Mouse (Mus musculus) brown adipose tissue, adult 24 weeks (tissue): ENCODE measurements around the gene Xpo4. TPM values are rescaled to one million over a fixed set of nuclear protein-coding genes. Genes with fewer than 3 reads are reported as not detected.
A peak's percentile ranks its signal among the peaks of the same experiment; 100 is the strongest.

Experiments
- H3K27ac ChIP-seq: fragments of 200-500 bp; replicated peaks from 2 replicates; pipeline ENCODE4 v1.5.1; 2012; ENCODE audit warnings: low read depth, mild to moderate bottlenecking, low read length
- H3K4me1 ChIP-seq: fragments of 200-500 bp; 2 replicates; pipeline ENCODE4 v1.6.1; 2012; ENCODE audit warnings: low read length, mixed read lengths; ENCODE audit not compliant: control insufficient read depth, insufficient read depth, insufficient read length
- H3K4me3 ChIP-seq: fragments of 200-500 bp; 2 replicates; pipeline ENCODE4 v1.5.1; 2012; ENCODE audit warnings: low read depth, mild to moderate bottlenecking, low read length, moderate library complexity; ENCODE audit not compliant: insufficient read depth
- polyA plus RNA-seq: library from polyadenylated mRNA; stranded (reverse); fragments of >200 nt; gene quantifications from 2 replicates; pipeline ENCODE4 v1.2.4, GENCODE M21; 2012; ENCODE audit not compliant: missing spikeins, insufficient read depth, insufficient read length

The Xpo4 gene
- polyA plus RNA-seq, 1 experiment = 5.9 TPM

DNA sequence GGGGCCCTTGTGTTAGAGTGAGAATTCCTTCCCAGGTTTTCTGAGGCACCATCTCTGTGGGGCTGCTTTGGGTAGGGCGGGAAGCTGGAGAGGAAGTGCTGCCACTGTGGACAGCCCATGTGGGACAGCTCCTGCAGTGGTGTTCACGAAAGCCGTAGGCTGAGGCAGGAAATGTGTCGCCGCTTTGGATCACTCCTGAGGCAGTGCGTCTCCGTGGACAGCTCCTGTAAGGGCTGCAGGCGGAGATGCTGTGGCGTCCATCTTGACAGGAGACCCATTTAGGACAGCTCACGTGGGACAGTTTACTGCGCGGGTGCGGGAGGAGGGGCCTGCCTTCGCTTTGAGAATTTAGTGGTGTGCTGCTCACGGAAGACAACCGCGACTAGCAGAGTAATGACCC is 119.7 kb downstream of the Xpo4 start:
- Histone ChIP-seq H3K4me3 (no peak overlapping the region), H3K27ac (no peak overlapping the region), H3K4me1 (no peaks in the 10 kb centered on the region)

- Histone ChIP-seq H3K4me1 (no peaks in the 10 kb centered on the region), H3K4me3 (no peak overlapping the region), H3K27ac (no peak overlapping the region)
Measured at GRCm38 (mm10) chr14:57543420-57544039, 121.7 kb downstream of the Xpo4 start.

- Histone ChIP-seq H3K4me1 (no peaks in the 10 kb centered on the region), H3K27ac (no peak overlapping the region), H3K4me3 (no peak overlapping the region)
Measured at GRCm38 (mm10) chr14:57542231-57542630, 123.0 kb downstream of the Xpo4 start.

DNA sequence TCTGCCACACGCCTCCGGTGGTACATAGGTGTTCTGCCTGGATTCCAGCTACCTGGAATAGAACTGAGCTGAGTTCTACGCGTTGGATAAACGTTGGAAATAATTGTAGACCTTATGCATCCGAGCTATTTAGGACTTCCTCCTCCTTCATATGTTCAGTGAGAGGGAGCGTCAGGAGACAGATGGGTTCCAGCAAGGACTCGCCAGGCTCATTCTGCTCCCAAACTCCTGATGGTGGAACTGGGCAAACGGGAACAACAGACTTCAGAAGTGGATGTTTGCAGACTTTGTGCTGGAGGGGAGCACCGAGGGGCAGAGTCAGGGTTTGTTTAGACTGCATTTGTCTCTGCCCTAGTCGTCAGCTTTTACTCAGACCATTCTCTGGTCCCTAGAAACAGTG is 124.5 kb downstream of the Xpo4 start:
- Histone ChIP-seq H3K4me3 (no peak overlapping the region), H3K4me1 (peaks cover 9% of the 10 kb centered on the region), H3K27ac (no peak overlapping the region)

- no peak overlapping the region for H3K4me3 ChIP-seq
- 0 out of 2 replicates have a peak overlapping the region, but pooled peaks have one; percentile 19 for H3K27ac ChIP-seq
Measured at GRCm38 (mm10) chr14:57537261-57538015, 127.8 kb downstream of the Xpo4 start.

DNA sequence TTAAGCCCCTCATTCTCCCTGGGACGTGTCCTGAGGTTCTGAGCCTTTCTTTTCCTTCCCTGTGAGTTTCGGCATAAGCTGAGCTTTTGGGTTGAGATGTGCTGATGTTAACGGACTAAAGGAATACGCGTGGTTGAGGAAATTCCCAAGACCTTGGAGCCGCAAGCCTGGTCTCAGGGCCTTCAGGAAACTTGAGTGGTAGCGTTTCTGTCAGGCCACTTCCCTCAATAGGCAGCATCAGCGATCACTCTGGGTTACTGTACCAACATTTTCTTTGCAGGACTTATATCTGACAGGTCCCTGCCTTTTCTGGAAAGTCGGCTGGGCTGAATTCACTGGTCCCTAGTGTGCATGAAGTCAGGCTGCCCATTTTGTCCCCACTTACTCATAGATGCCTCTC is 128.4 kb downstream of the Xpo4 start:
- Histone ChIP-seq H3K27ac (no peak overlapping the region), H3K4me3 (no peak overlapping the region), H3K4me1 (peaks cover 17% of the 10 kb centered on the region)

More at GRCm38 (mm10) chr14:57537261-57538015, 127.8 kb downstream of the Xpo4 start:
- peaks cover 17% of the 10 kb centered on the region for H3K4me1 ChIP-seq

- no peak overlapping the region for H3K4me3 ChIP-seq
- peak overlapping the region; percentile 46; the same call in 1 of the 2 replicates for H3K27ac ChIP-seq
- H3K4me1 ChIP-seq = peaks cover 17% of the 10 kb centered on the region
Measured at GRCm38 (mm10) chr14:57535646-57536045, 129.6 kb downstream of the Xpo4 start.

GRCm38 (mm10) chr14:57534961-57535360 is 130.3 kb downstream of the Xpo4 start:
- Histone ChIP-seq H3K4me3 (peak overlapping the region; percentile 4; the same call in 1 of the 2 replicates), H3K4me1 (peaks cover 17% of the 10 kb centered on the region), H3K27ac (peak overlapping the region; percentile 89)

- H3K27ac ChIP-seq = peak overlapping the region; percentile 89
- H3K4me3 ChIP-seq = no peak overlapping the region
- peaks cover 22% of the 10 kb centered on the region for H3K4me1 ChIP-seq
Measured at GRCm38 (mm10) chr14:57534346-57534745, 130.9 kb downstream of the Xpo4 start.

DNA sequence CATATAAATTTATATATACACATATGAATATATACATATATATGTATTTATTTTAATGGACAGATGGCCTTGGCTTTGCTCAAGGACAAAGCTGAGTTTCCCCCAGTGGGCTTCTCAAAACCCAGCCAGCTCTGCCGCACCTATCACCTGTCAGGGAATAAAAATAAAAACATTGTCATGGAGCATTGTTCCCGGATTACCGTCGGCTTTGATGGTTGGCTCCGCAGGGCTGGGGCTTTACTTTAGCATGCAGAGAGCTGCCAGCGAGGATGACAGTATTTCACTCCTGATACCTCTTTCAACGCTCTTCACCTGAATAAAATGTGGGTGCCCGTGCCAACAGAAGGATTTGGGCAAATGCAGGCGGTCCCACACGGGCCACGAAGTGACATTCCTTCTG is 131.4 kb downstream of the Xpo4 start:
- no peak overlapping the region for H3K27ac ChIP-seq
- H3K4me1 ChIP-seq = peaks cover 22% of the 10 kb centered on the region
- H3K4me3 ChIP-seq = no peak overlapping the region

DNA sequence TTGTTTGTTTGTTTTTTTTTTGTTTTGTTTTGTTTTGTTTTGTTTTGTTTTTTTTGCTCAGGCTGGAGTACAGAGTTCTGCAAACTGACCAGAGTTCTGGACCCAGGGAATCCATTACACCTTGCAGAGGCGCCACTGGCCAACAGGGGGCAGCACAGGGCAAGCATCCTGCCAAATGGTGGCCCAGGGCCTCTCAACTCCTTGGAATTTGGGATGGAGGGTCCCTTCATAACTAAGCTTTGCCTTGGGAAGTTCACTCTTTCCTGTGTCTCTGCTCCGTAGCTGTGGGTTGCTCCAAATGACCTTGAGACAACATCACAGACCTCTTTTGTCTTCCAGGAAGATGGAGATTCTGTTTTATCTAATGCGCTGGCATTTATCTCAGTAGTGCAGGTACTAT is 132.0 kb downstream of the Xpo4 start:
- peaks cover 22% of the 10 kb centered on the region for H3K4me1 ChIP-seq
- no peak overlapping the region for H3K4me3 ChIP-seq
- no peak overlapping the region for H3K27ac ChIP-seq

DNA sequence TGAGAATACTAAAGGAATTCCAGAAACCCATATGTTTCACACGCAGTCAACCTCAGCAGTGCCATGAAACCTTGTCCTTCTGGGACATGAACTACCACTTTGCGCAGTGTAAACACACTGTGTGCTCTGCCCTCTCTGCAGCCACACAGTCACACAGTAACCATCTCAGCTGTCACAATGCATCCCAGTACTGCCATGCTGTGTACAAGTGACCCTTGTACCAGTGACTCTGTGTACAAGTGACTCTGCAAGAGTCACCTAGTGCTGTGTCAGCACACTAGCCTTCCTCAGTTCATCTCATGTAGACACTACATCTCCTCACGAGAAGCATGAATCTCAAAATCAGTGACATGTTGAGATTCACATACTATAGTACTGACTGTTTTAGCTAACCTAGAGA is 132.7 kb downstream of the Xpo4 start:
- Histone ChIP-seq H3K27ac (no peak overlapping the region), H3K4me1 (peaks cover 22% of the 10 kb centered on the region), H3K4me3 (no peak overlapping the region)

GRCm38 (mm10) chr14:57529786-57530515 is 135.3 kb downstream of the Xpo4 start:
- no peak overlapping the region for H3K4me3 ChIP-seq
- no peak overlapping the region for H3K27ac ChIP-seq
- peaks cover 13% of the 10 kb centered on the region for H3K4me1 ChIP-seq

DNA sequence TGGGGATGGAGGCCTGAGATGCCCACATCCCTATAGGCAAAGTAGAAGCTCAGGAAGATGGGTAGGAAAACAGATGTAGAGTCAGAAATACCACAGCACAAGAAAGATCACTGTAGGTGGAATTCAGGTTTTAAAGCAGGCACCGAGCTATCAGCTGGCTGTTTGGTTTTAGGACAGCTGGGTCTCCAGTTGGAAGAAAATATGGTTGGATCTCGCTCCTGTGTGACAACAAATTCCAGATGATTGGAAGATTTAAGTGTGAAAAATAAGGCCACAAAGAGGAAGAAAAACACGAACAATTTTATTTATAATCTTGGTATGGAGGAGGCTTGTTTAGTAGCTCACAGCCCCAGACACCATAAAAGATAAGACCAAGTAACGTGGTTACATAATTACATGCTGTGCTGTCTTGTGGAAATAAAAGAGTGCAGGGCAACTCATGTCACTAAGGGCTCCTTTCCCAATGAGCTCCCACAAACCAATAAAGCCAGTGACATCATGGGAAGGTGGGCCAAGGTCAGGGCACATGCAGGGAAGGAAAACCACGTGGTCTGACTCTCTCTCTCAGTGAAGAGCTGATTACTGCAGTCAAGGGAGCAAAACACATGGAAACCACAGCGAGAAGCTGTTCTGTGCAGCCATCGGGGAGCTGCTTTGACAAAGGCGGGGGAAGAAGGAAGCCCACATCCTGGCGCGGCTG is 136.0 kb downstream of the Xpo4 start:
- H3K4me3 ChIP-seq = no peak overlapping the region
- H3K4me1 ChIP-seq = peaks cover 8% of the 10 kb centered on the region
- H3K27ac ChIP-seq = no peak overlapping the region

GRCm38 (mm10) chr14:57527598-57527997 is 137.6 kb downstream of the Xpo4 start:
- H3K4me1 ChIP-seq = peaks cover 5% of the 10 kb centered on the region; the same call in 1 of the 2 replicates
- H3K4me3 ChIP-seq = no peak overlapping the region
- no peak overlapping the region for H3K27ac ChIP-seq
